Mouse (Mus musculus) left cerebral cortex, adult 2 months (tissue): ENCODE measurements at regions not wholly inside any gene's neighbourhood (a gene's known extent, or its start where the extent isn't known, plus 50 kb on each side); places are given as distances from the start of the nearest gene placed in this dataset.

ENCODE experiments used
- DNase-seq, 2 experiments: peaks; one replicate each; pipeline ENCODE4 v3.0.0; 2021 to 2022; ENCODE audit warnings: low spot score in 2 of 2, mixed read lengths in 1 of 2; ENCODE audit errors: extremely low spot score in 1 of 2
- H3K27ac ChIP-seq: fragments of 200-600 bp; 2 replicates; pipeline ENCODE4 v1.8.1; 2022
- H3K4me3 ChIP-seq: fragments of 200-600 bp; 2 replicates; pipeline ENCODE4 v1.8.1; 2022
- CTCF ChIP-seq: fragments of 200-600 bp; IDR thresholded peaks from 2 replicates; pipeline ENCODE4 v1.8.1; 2022; ENCODE audit warnings: antibody characterized with exemption, mild to moderate bottlenecking, moderate library complexity
- intact Hi-C: fragments of 180-260 bp; cut with DNase I; formaldehyde crosslinking; loops from one replicate; pipeline ENCODE4 v1.15.1; 2025

- intact Hi-C loops, result loop anchor here (5.0 kb wide), 1 partner anchor 39 kb away; no protein-coding TSS in a partner anchor
- peak in 1 of 2 experiments; percentile 32 for DNase-seq
- TF ChIP-seq CTCF, result no peak
Observed at GRCm38 (mm10) chr8:84336376-84336775, 51.9 kb upstream of the Cacna1a start.

DNA sequence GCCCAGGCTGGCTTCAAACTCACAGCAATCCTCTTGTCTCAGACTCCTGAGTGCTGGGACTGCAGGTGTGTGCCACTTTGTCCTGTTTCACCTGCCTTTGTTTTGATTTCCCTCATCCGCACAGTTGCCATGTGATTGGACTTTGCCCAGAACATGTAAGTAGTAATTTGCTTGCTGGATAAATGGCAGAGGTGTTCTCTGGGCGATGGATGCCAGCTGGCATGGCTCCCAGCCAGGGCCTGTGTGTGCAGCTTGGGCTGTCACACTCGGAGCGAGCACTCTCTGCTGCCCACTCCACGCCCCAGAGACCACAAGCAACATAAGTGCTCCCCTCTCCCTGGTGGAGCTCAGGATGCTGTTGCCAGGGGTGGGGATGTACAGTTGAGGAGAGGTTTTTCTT lies 53.9 kb upstream of the Cacna1a start:
- intact Hi-C loops, result no loop called here
- Histone ChIP-seq H3K4me3 (no peak overlapping the region), H3K27ac (no peak overlapping the region)
- TF ChIP-seq CTCF, result no peak
- DNase-seq, result no peak

More at GRCm38 (mm10) chr8:84336376-84336775, 51.9 kb upstream of the Cacna1a start:
- Histone ChIP-seq H3K4me3 (no peak overlapping the region), H3K27ac (no peak overlapping the region)

DNA sequence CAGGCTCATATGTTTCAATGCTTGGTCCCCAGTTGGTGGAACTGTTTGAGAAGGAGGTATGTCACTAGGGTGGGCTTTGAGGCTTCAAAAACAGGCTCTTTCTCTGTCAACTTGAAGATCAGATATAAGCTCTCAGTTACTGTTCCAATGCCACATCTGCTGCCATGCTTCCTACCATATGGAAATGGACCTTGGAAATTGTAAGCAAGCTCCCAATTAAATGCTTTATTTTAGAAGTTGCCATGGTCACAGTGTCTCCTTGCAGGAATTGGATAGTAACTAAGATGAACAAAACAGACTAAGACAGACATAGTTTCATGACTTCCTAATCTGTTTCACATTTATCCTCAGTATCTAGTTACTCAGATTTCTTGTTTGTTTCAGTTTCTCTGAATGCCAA lies 56.7 kb upstream of the Cacna1a start:
- DNase-seq, result no peak
- Histone ChIP-seq H3K27ac (no peak overlapping the region), H3K4me3 (no peak overlapping the region)
- intact Hi-C loops, result no loop called here
- TF ChIP-seq CTCF, result no peak

GRCm38 (mm10) chr8:84329535-84329934 lies 58.7 kb upstream of the Cacna1a start:
- intact Hi-C loops, result no loop called here
- Histone ChIP-seq H3K27ac (no peak overlapping the region), H3K4me3 (no peak overlapping the region)
- DNase-seq, result no peak
- TF ChIP-seq CTCF, result no peak

- H3K27ac ChIP-seq, result no peak overlapping the region
Observed at GRCm38 (mm10) chr8:84322761-84323160, 52.6 kb upstream of the Ccdc130 start.

DNA sequence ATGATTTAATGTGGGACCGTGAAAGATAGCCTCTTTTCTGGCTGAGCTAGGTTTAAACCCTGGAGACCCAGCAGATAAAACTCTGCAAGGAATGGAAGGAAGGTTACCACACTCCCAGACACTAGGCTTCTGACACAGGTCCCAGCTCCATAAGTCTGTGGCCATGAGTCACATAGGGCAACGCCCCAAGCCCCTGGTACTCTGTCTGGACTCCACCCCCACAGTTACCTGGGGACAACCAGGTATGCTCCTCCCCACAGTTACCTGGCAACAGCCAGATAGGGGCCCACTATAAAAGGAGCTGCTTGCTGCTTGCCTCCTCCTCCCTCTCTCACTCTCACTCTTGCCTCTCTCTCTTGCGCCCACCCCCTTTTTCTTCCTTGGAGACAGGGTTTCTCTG lies 51.7 kb upstream of the Ccdc130 start:
- DNase-seq, result no peak
- no peak for TF ChIP-seq CTCF
- Histone ChIP-seq H3K4me3 (no peak overlapping the region), H3K27ac (no peak overlapping the region)
- intact Hi-C loops, result no loop called here

More at GRCm38 (mm10) chr8:84322761-84323160, 52.6 kb upstream of the Ccdc130 start:
- no peak for TF ChIP-seq CTCF
- DNase-seq, result no peak
- no peak overlapping the region for H3K4me3 ChIP-seq
- intact Hi-C loops, result no loop called here
